Mouse (Mus musculus) neural tube, embryonic 12.5 days (tissue): Measurements from ENCODE around the gene Lpp. TPM values are rescaled to one million over a fixed set of nuclear protein-coding genes. Genes with fewer than 3 reads are reported as not detected.

Experiments
- ATAC-seq: fragments of 200-750 bp; cut with Nextera tagmentation; 2 replicates; pipeline ENCODE4 v1.8.0; 2017; ENCODE audit warnings: low read depth, mild to moderate bottlenecking, moderate TSS enrichment, moderate library complexity; ENCODE audit not compliant: low FRiP score
- H3K27ac ChIP-seq: fragments of 300-500 bp; sonication (generic); 2 replicates; pipeline ENCODE4 v1.5.1; 2016
- H3K27me3 ChIP-seq: fragments of 300-500 bp; sonication (generic); replicated peaks from 2 replicates; pipeline ENCODE4 v1.6.1; 2016; ENCODE audit warnings: mild to moderate bottlenecking
- H3K36me3 ChIP-seq: fragments of 300-500 bp; sonication (generic); 2 replicates; pipeline ENCODE4 v1.6.1; 2016; ENCODE audit warnings: mild to moderate bottlenecking
- H3K4me1 ChIP-seq: fragments of 300-500 bp; sonication (generic); 2 replicates; pipeline ENCODE4 v1.6.1; 2016
- H3K4me2 ChIP-seq: fragments of 300-500 bp; sonication (generic); replicated peaks from 2 replicates; pipeline ENCODE4 v1.6.1; 2016; ENCODE audit warnings: mild to moderate bottlenecking
- H3K4me3 ChIP-seq: fragments of 300-500 bp; sonication (generic); 2 replicates; pipeline ENCODE4 v1.5.1; 2016
- H3K9ac ChIP-seq: fragments of 300-500 bp; sonication (generic); 2 replicates; pipeline ENCODE4 v1.6.1; 2016; ENCODE audit warnings: mild to moderate bottlenecking
- H3K9me3 ChIP-seq: fragments of 300-500 bp; sonication (generic); 2 replicates; pipeline ENCODE4 v1.6.1; 2016; ENCODE audit warnings: mild to moderate bottlenecking
- WGBS: fragments of 180-500 bp; shearing (Covaris S2); methylation state at CpG from one replicate; pipeline ENCODE4 v1.1.7; 2016; 5-methylcytosine and 5-hydroxymethylcytosine counted together
- polyA plus RNA-seq: library from polyadenylated mRNA; unstranded; fragments of >200 nt; fragmentation: Nextera tagmentation; extraction: Ambion mirVana; gene quantifications from 2 replicates; pipeline ENCODE4 v1.2.1, GENCODE M21; 2016

Lpp gene
- polyA plus RNA-seq, 1 experiment from 2014 or later, result 18.8 TPM

DNA sequence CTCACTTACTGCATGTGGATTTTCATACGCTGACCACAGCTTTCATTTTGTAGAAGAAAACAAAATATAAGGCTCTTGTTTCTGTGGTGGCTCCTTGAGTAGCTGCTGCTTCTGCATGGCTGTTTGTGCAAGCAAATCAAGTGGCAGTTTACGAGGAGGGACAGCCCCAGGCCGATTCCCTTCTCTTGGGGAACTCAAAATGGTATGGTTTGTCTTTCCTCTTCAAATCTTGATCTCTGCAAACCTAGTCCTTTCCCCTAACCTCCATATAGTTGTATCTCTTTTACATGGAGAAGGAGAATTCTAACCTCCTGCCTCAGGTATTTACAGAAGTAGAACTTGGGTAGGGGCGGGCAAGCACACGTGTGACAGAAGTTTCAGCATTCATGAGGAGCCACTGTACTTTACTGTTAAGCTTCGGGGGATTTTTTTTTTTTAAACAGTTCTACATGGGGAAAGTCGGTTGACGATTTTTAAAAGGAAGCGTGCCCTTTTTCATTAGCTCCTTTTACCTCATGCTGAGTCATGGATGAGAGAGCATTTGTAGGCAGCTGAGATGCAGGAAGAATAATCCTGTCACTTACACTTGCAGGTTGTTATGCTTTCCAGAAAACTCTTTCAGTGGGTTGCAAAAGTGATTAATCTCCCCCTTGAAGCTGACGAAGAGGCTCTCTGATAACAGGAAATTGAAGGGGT, 344.2 kb downstream of the Lpp start:
- H3K27me3 ChIP-seq, result no peaks in the 10 kb centered on the region
- no peaks in the 10 kb centered on the region for H3K4me1 ChIP-seq
- 61% methylated on average over 10 of the region's 10 CpGs for WGBS
- ATAC-seq, result no peak
- no peaks in the 10 kb centered on the region for H3K9me3 ChIP-seq
- no peak overlapping the region for H3K27ac ChIP-seq
- no peaks in the 10 kb centered on the region for H3K36me3 ChIP-seq
- H3K4me3 ChIP-seq, result no peak overlapping the region
- no peak overlapping the region for H3K4me2 ChIP-seq
- H3K9ac ChIP-seq, result no peak overlapping the region

DNA sequence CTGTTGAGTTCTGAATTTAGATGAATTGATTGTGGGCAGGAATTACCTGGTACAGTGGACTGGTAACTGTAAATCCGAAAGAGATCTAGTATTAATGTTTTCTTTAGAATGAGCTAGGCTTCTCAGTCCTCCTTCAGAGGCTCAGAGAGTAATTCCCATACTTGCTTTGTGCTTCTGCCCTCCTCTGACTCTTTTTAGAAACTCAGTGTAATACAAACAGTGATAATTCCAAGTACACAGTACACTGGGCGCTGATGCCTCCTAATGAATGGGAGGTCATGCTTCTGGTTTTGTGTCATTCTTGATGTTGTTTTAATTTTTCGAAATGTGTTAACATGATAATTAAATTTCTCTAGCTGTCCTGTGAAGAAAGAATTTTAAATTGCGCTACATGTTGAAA, 347.4 kb downstream of the Lpp start:
- no peaks in the 10 kb centered on the region for H3K36me3 ChIP-seq
- no peak for ATAC-seq
- 93% methylated on average over 4 of the region's 4 CpGs for WGBS

DNA sequence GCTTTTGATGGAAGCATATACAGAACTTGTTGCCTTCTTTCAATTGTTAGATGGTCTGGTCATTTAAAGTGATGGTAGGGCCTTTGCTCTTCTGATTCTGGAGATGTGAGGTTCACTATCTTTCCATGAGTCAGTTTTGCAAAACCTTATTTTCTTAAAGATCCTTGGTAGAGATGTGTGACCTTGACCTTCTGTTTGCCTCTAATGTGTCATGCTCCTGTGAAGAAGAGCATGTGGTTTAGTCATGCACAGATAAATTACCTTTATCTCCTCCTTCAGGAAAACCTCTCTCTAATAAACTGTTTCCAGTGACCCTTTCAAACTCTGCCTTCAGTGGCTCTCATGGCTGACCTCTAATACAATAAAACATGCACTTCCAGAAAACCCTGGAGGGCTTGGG, 356.5 kb downstream of the Lpp start:
- Histone ChIP-seq H3K27me3 (no peaks in the 10 kb centered on the region), H3K4me3 (no peak overlapping the region), H3K4me1 (no peaks in the 10 kb centered on the region), H3K36me3 (no peaks in the 10 kb centered on the region), H3K9ac (no peak overlapping the region), H3K9me3 (no peaks in the 10 kb centered on the region), H3K4me2 (no peak overlapping the region), H3K27ac (no peak overlapping the region)
- no peak for ATAC-seq

More for the DNA sequence above, 347.4 kb downstream of the Lpp start:
- Histone ChIP-seq H3K9ac (no peak overlapping the region), H3K27me3 (no peaks in the 10 kb centered on the region), H3K4me3 (no peak overlapping the region), H3K4me2 (no peak overlapping the region), H3K4me1 (no peaks in the 10 kb centered on the region), H3K27ac (no peak overlapping the region), H3K9me3 (no peaks in the 10 kb centered on the region)

DNA sequence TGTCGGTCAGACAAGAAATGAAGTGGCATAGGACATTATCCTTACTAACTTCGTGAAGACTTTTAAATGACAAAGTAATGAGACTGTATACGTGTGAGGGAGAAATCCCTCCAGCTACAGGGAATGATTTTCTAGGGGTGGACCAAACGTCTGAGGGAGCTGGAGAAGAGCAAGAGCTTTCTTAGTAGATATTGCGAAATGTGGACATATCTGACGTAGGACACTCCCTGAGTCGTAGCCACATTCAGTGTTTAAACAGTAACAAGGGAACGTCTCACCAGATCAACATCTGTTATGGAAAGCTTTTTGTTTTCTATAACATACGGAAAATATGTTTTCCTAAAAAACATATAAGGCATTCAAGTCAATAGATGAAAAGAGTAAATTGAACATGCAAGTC, 362.8 kb downstream of the Lpp start:
- Histone ChIP-seq H3K27me3 (no peaks in the 10 kb centered on the region), H3K4me2 (no peak overlapping the region), H3K4me1 (no peaks in the 10 kb centered on the region), H3K36me3 (no peaks in the 10 kb centered on the region), H3K9ac (no peak overlapping the region), H3K9me3 (no peaks in the 10 kb centered on the region), H3K4me3 (no peak overlapping the region), H3K27ac (no peak overlapping the region)
- ATAC-seq, result no peak
- 92% methylated on average over 9 of the region's 9 CpGs for WGBS

DNA sequence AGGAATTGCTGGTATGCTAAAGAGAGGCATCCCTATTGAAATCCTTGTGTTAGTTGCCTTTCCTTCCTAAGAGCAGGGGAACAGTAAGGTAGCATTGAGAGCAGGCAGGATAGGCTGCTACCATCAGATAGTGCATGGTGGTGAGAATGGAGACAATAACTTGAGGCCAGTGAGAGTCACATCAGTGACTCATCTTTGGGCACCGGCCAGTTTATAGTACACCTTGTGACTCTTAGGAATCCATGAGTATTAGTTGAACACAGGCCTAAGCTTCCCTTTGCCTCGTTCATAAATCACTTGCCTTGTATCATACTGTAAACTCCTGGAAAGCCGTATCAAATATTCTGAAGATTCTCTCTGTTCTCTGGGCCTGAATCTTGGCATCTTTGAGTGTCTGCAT, 372.7 kb downstream of the Lpp start:
- Histone ChIP-seq H3K27me3 (no peaks in the 10 kb centered on the region), H3K36me3 (no peaks in the 10 kb centered on the region), H3K27ac (no peak overlapping the region), H3K4me2 (no peak overlapping the region), H3K9ac (no peak overlapping the region), H3K9me3 (no peaks in the 10 kb centered on the region), H3K4me1 (no peaks in the 10 kb centered on the region), H3K4me3 (no peak overlapping the region)
- 90% methylated on average over 3 of the region's 3 CpGs for WGBS
- no peak for ATAC-seq

DNA sequence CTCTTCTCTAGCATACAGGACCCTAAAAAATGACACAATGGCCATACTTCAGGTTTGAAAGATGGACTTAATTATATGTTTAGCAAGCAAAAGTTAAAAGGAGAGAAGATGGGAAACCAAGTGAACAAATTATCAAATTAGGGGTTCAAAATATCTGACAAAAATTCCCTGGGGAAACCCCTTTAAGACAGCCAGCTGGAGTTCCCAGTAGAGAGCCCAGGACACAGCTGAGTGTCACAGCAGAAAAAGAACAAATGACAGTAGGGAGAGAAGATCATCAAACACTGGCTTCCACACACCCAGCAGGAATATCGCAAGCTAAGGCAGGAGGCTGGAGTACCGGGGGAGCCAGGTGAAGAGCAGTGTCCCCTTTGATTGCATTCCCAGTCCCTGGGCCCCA, 373.3 kb downstream of the Lpp start:
- H3K4me1 ChIP-seq, result no peaks in the 10 kb centered on the region
- no peaks in the 10 kb centered on the region for H3K9me3 ChIP-seq
- WGBS, result 78% methylated on average over 2 of the region's 2 CpGs
- no peak overlapping the region for H3K27ac ChIP-seq
- no peak for ATAC-seq
- H3K36me3 ChIP-seq, result no peaks in the 10 kb centered on the region
- no peaks in the 10 kb centered on the region for H3K27me3 ChIP-seq
- no peak overlapping the region for H3K9ac ChIP-seq
- H3K4me2 ChIP-seq, result no peak overlapping the region
- H3K4me3 ChIP-seq, result no peak overlapping the region

DNA sequence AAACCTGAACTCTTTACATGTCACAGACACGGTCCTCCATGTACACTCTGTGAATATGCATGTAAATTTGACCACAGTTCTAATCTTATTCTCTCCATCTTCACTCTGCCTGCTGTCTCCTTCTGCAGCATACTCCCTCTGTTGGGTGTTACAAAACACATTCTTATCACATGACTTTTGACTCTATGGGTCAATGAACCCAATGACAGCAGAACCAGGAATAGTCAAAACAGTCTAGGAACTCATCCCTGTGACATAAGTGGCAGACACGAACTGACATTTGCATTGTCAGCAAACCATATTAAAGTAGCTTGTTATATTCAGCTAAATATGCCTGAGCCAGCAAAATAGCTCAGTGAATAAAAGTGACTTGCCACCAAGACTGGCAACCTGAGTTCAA, 383.7 kb downstream of the Lpp start:
- H3K9me3 ChIP-seq, result no peaks in the 10 kb centered on the region
- WGBS, result 88% methylated on average over 2 of the region's 2 CpGs
- no peak overlapping the region for H3K27ac ChIP-seq
- no peak overlapping the region for H3K9ac ChIP-seq
- no peaks in the 10 kb centered on the region for H3K36me3 ChIP-seq
- no peak overlapping the region for H3K4me3 ChIP-seq
- H3K4me2 ChIP-seq, result no peak overlapping the region
- no peaks in the 10 kb centered on the region for H3K27me3 ChIP-seq
- 0 out of 2 replicates have a peak, but pooled peaks cover 9% of the 10 kb centered on the region for H3K4me1 ChIP-seq
- no peak for ATAC-seq

DNA sequence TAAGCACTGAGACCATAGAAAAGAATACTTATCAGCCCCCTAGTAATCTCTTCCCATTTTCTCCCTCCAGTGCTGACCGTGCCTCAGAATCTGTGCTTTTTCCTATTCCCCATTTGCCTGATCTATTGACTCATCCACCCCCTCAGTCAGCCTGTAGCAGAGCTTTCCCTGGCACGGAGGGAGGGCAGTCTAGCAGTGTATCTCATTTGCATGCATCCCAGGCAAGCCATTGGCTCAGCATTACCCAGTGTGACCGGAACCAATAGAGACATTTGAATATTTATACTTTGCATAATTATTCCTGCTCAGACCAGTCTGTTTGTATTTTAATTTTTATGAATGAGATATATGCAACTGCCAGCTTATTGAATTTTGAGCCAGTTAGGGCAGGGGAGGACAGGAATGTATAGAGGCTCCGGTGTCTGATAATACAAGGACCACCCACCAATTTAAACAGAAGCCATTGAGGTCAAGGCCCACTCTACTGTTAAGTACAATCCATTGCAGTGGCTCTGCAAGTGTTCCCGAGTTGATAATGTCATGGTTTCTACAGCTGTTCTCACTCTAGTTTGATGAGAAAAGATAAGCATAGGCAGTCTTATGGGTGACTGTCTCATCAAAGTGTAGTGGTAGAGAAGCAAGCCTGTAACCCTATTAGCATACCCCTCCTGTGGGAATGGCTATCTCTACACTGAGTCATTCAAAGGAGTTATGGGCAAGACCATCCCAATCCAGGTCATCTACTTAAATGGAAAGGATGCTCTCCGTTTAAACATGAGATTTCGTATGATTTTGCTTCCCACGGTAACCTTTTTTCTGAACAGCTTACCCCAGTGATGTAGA, 385.3 kb downstream of the Lpp start:
- ATAC-seq, result peak; percentile 89
- 66% methylated on average over 8 of the region's 8 CpGs for WGBS
- H3K4me1 ChIP-seq, result 0 out of 2 replicates have a peak, but pooled peaks cover 9% of the 10 kb centered on the region
- H3K36me3 ChIP-seq, result no peaks in the 10 kb centered on the region
- no peak overlapping the region for H3K27ac ChIP-seq
- no peak overlapping the region for H3K9ac ChIP-seq
- H3K4me2 ChIP-seq, result no peak overlapping the region
- H3K27me3 ChIP-seq, result no peaks in the 10 kb centered on the region
- no peaks in the 10 kb centered on the region for H3K9me3 ChIP-seq
- no peak overlapping the region for H3K4me3 ChIP-seq

DNA sequence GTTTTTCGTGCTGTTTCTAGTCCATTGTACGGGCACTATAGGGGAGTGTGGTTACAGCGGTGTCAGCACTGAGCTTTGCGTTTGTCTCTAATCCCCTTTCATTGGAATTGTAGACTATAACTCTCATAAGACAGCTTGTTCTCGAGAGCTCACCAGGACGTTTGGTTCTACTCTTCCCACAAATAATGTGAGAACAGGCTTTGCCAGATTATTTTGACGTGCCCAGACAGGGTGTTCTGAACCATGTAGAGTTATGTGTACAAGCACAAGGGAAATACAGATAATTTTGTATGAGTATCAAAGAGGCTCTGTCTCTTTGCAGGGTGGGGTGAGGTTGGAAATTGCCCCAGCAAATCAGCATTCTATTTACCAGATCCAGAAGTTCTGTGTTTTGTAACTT, 387.2 kb downstream of the Lpp start:
- ATAC-seq, result no peak
- 0 out of 2 replicates have a peak, but pooled peaks cover 9% of the 10 kb centered on the region for H3K4me1 ChIP-seq
- H3K4me2 ChIP-seq, result no peak overlapping the region
- WGBS, result 59% methylated on average over 7 of the region's 7 CpGs
- no peaks in the 10 kb centered on the region for H3K27me3 ChIP-seq
- H3K27ac ChIP-seq, result no peak overlapping the region
- H3K4me3 ChIP-seq, result no peak overlapping the region
- H3K9me3 ChIP-seq, result no peaks in the 10 kb centered on the region
- H3K9ac ChIP-seq, result no peak overlapping the region
- no peaks in the 10 kb centered on the region for H3K36me3 ChIP-seq

DNA sequence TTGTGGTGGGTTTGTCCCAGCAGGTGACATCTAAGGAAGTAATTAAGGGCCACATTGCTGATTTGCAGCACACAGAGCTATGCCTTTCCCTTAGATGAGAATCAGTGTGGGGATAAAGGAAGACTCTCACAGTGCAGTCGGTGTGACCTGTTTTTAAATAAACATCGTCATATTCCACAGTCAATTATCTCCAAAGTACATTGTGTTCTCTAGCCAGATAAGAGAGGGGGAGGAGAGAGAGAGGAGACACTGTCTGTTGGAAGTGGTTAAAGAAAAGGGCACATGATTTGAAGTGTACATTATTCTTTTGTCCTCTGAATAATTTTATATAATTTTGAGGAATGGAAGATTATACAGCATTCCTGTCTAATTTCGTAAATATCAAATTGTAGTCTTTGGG, 388.6 kb downstream of the Lpp start:
- no peak for ATAC-seq
- Histone ChIP-seq H3K27me3 (no peaks in the 10 kb centered on the region), H3K4me2 (no peak overlapping the region), H3K9ac (no peak overlapping the region), H3K4me1 (0 out of 2 replicates have a peak, but pooled peaks cover 9% of the 10 kb centered on the region), H3K27ac (no peak overlapping the region), H3K36me3 (no peaks in the 10 kb centered on the region), H3K4me3 (no peak overlapping the region), H3K9me3 (no peaks in the 10 kb centered on the region)
- WGBS, result 81% methylated on average over 3 of the region's 3 CpGs

DNA sequence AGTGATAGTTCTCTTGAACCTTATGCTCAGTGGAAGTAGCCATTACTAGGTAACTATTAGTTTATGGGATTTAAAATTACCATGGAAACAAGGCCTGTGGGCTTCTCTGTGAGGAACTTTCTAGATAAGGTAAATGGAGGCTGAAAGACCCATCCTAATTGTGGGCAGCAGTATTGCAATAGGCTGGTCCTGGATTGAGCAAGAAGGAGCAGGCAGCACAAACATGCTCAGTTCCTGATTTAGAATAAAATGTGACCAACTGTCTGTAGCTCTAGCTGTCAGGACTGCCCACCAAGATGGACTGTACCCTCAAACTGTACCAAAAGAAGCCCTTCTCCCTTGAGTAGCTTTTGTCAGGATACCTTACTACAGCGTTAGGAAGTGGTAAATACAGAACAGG, 392.3 kb downstream of the Lpp start:
- Histone ChIP-seq H3K4me1 (no peaks in the 10 kb centered on the region), H3K9ac (no peak overlapping the region), H3K4me3 (no peak overlapping the region), H3K27ac (no peak overlapping the region), H3K9me3 (no peaks in the 10 kb centered on the region), H3K4me2 (no peak overlapping the region), H3K27me3 (no peaks in the 10 kb centered on the region), H3K36me3 (no peaks in the 10 kb centered on the region)
- 87% methylated on average over 1 of the region's 1 CpGs for WGBS
- no peak for ATAC-seq

DNA sequence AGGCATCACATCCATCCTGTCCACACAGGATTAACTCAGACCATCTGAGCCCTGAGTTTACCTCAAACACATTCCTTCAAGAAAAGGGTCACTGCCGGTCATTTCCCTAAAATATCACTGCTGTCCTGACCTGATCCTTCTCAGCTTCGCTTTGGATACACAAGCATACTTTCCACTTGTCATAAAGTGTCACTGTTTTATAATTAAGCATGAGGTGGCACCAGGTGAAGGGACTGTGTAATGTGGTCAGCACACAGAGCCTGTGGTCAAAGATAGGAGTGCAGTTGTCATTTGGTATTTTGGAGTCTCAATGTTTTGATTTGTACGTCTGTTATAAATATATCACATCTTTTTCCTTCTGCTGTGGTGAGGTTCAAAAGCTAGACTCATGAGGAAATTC, 395.7 kb downstream of the Lpp start:
- WGBS, result 86% methylated on average over 3 of the region's 3 CpGs
- no peak overlapping the region for H3K27ac ChIP-seq
- H3K4me2 ChIP-seq, result no peak overlapping the region
- no peak overlapping the region for H3K4me3 ChIP-seq
- no peaks in the 10 kb centered on the region for H3K4me1 ChIP-seq
- no peak overlapping the region for H3K9ac ChIP-seq
- no peaks in the 10 kb centered on the region for H3K27me3 ChIP-seq
- no peaks in the 10 kb centered on the region for H3K9me3 ChIP-seq
- ATAC-seq, result no peak
- H3K36me3 ChIP-seq, result no peaks in the 10 kb centered on the region

DNA sequence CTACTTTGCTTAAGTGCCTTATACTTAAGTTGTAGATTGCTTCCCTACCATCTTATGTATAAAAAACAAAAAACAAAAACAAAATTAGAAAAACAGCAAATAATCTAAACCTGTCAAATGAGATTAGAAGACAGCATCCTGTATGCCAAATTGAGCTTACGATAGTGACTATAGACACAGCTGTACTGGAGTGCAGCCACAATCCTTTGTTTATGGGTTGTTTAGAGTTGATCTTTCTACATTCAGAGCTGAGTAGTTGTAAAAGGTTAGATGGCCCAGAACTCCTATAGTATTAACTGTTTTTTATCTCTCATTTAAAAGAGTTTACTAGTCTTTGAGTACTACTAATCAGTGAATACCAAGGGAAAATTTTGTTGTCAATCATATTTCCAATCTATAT, 398.1 kb downstream of the Lpp start:
- no peak overlapping the region for H3K4me3 ChIP-seq
- no peak overlapping the region for H3K9ac ChIP-seq
- no peak overlapping the region for H3K4me2 ChIP-seq
- H3K27me3 ChIP-seq, result no peaks in the 10 kb centered on the region
- no peak for ATAC-seq
- 98% methylated on average over 1 of the region's 1 CpGs for WGBS
- no peak overlapping the region for H3K27ac ChIP-seq
- H3K4me1 ChIP-seq, result no peaks in the 10 kb centered on the region
- H3K36me3 ChIP-seq, result no peaks in the 10 kb centered on the region
- H3K9me3 ChIP-seq, result no peaks in the 10 kb centered on the region
